Mouse (Mus musculus): ENCODE measurements at regions not wholly inside any gene's neighbourhood (a gene's known extent, or its start where the extent isn't known, plus 50 kb on each side); places are given as distances from the start of the nearest gene placed in this dataset.

- DNase-seq, result no peak
These were observed 328.9 kb downstream of the Pax1 start for GRCm38 (mm10) chr2:147690506-147691208.

GRCm38 (mm10) chr2:147688742-147689141 lies 327.0 kb downstream of the Pax1 start:
- no peak for DNase-seq

DNA sequence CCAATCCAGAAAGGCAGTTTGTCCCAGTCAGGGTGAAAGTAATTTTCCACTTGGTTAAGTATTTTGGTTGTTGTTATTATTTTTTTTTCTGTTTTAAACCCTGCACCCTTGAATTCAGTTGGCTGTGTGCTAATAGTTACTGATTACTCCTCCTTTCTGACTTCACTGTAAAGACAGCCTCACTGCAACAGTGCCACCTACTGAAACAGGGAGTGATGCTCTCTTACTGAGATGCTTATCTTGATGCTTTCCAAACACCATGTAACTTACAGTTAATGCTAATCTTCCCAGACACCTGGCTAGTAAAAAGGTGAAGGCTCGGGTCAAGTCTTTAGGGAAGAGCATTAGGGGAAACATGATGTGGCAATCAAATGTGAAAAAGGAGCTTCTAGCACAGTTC lies 294.9 kb downstream of the Pax1 start:
- no peak for DNase-seq

GRCm38 (mm10) chr2:147650229-147650628 lies 288.5 kb downstream of the Pax1 start:
- DNase-seq, result no peak

GRCm38 (mm10) chr2:147647972-147648371 lies 286.2 kb downstream of the Pax1 start:
- DNase-seq, result no peak

DNA sequence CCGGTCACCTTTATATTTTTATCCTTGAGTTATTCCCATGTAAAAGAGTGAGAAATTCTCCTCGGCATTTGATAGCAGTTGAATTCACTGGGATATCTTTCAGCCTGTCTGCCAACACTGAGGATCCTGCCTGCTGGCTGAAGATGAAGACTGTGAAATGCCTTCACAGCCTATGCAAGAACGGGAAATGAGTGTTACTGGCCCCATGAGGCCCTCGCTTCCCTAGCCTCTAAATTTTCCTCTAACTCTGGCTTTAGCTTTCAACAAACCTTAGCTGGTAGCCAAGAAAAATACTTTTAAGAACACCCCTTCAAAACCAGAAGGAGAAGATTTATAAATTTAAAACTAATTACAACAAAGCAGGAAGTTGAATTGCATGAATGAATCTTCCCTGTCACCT lies 285.8 kb downstream of the Pax1 start:
- no peak for DNase-seq

GRCm38 (mm10) chr2:147637882-147638281 lies 276.2 kb downstream of the Pax1 start:
- DNase-seq, result no peak

GRCm38 (mm10) chr2:147632737-147633136 lies 271.0 kb downstream of the Pax1 start:
- no peak for DNase-seq

- no peak for DNase-seq
These were observed 268.0 kb downstream of the Pax1 start for GRCm38 (mm10) chr2:147629716-147630115.

DNA sequence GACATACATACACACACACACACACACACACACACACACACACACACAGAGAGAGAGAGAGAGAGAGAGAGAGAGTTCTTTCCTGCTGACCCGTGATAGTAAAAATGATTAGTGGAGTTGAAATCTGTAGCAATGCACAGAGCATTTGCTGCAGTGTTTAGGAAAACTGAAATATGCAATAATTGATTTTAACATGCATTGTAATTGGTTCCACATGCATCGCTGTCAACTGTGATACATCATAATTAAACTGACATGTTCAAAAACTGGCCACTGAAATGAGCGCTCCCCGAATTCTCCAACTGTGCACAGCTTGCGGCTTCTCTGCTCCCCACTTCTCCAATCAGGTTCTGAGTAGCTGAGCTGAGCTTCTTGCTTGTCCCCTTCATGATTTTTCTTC lies 265.4 kb downstream of the Pax1 start:
- no peak for DNase-seq

GRCm38 (mm10) chr2:147623116-147623515 lies 261.4 kb downstream of the Pax1 start:
- DNase-seq, result no peak

DNA sequence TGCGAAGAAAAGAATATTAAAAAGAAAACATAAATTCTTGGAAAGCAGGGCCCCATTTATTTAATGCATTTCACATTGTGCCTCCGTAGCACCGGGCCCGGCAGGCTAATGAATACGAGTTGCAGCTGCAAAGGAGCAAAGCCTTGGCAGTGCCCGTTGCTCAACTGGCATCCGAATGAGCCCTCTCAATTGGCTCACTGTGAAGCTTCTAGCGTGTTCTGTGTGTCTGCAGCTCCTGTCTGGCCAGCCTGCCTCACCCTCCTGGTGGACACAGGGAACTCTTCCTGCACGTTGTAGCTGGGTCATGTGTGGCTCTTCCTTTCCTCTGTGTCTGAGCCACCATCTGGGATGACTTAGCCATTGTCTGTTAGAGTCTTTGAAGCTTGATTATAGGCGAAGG lies 256.1 kb downstream of the Pax1 start:
- DNase-seq, result no peak

DNA sequence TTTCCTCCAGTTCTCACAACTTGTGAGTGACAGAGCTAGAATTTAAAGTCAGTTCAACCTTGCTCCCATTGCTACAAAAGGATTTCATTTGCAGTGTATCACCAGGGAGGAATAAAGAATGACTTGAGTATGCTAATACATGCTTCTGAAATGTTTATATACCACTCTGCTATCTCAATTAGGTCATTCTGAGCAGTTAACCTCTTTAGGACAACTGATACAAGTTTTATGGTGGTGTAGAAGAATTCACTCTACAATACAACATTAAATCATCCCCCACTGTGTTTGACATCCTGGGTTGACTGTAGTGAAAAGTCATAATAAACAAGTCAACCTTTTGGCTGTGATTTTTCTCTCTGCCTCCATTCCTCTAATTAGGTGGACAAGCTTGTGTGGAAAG lies 248.6 kb downstream of the Pax1 start:
- no peak for DNase-seq

DNA sequence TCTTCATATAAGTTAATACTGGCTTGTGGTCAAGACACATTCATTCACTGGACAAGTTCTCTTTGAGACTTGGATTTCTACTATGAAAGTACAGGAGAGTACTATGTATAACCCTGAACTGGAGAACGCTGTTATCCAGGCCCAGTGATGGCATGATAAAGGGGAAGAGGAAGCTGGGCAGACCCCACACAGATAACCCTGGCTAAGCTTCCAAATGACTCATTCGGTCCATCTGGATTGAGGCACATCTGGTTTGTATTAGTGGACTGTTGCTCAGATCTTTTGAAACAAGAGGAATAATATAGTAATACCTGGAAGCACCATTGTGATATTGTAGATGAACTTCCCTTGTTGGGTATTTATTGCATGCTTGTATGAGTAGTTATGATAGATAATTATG lies 239.9 kb downstream of the Pax1 start:
- DNase-seq, result no peak

DNA sequence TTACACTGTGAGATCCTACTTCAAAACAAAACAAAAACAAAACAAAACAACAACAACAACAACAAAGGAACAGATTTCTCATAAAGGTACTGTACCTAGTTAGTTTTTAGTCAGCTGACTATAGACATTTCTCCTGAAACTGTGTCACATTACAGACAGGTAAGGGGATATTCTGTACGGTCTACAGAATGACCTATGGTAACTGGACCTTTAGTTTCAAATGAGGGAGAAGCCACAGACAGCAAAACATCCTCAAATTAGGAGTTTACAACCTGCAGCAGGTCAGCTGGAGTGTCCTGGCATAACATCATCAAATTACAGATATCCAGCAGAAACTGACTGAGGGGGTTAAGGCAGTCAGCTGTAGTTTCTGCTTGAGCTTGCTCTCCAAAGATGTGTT lies 210.7 kb downstream of the Pax1 start:
- DNase-seq, result no peak

DNA sequence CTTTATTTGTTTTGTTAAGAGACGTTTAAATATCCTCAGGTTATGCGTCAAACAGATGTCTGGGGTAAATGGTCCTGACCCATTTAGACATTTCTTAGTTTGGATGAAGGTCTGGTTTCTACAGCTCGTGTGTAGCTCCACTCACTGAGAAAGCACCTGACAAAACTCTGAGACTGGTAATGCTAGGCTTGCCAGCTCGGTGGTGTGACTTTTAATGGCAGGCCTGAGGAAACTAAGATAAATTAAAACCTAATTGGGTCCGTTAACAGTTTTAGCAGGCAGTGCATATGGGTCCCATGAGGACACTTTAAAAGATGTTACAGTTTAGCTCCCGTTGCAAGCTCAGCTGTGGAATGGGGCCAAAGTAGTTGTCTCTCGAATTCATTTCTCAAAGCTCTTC lies 199.5 kb downstream of the Pax1 start:
- no peak for DNase-seq

- DNase-seq, result no peak
These were observed 198.9 kb downstream of the Pax1 start for GRCm38 (mm10) chr2:147560426-147561155.

DNA sequence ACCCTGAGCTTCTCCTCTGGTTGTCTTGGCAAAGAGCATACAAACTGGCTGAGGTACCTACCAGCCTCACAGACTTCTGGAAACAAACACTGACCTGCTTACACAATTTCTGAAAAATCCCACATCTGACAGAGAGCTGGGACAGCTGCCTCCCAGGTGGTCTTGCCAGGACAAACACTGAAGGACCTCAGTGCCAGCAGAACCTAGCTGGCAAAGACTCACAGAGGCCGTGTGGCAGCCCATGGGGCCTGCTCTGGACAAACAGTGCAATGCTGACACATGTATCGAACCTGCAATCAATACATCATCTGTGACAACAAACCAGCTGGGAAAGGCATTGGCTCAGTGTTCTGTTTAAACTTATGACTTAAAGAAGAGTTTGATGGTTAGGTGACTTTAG lies 167.4 kb downstream of the Pax1 start:
- no peak for DNase-seq

DNA sequence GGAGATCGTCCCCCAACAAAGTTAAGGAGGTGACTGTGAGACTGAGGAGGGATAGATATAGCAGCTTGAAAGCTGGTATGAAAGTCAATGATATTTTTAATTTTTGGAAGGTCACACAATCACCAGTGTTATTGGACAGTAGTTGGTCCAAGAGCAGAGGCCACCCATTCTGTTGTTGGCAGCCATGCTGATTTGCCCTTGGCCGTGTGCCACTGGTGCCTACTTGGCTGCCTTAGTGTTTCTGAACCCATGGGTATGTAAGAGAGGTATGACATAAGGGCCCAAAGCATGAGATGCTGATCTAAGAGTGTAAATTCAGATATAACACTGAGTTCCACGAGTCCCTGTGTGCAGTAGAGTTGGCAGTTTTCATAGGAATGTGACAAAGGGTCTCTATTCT lies 153.7 kb downstream of the Pax1 start:
- no peak for DNase-seq

GRCm38 (mm10) chr2:147514748-147515147 lies 153.0 kb downstream of the Pax1 start:
- no peak for DNase-seq

DNA sequence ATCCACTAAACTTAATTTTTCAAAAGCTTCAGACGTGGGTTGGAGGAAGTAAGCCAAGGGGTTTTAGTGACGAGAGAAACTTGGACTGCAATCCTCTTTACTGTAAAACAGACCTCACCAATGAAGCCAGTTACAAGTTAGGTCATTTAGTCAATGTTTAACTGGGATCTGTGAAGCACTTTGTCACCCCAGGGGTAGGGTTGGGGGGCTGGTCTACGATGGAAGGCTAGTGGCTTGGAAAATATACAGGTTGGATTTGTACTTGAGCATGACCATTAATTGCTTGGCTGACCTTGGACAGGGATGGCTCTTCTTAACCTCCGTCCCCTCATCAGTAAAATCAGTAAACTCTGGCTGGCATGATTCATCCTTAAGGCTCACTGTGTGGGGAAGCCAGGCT lies 142.2 kb downstream of the Pax1 start:
- no peak for DNase-seq

DNA sequence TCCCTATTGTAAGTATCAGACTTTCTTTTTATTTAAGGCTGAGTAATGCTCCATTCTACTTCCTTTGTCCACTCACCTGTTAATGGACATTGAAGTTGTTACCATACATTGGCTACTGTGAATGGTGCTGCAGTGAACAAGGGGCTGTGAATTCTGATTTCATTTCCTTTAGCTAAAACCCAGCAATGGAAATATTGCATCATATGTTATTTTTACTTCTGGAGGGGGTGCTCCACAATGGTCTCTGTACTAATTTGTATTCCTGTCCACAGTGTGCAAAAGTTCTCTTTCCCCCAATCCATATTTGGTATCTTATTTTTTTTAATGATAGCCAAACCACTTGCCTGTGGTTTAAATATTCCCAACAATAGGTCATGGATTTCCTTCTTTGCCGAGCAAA lies 137.0 kb downstream of the Pax1 start:
- DNase-seq, result no peak

DNA sequence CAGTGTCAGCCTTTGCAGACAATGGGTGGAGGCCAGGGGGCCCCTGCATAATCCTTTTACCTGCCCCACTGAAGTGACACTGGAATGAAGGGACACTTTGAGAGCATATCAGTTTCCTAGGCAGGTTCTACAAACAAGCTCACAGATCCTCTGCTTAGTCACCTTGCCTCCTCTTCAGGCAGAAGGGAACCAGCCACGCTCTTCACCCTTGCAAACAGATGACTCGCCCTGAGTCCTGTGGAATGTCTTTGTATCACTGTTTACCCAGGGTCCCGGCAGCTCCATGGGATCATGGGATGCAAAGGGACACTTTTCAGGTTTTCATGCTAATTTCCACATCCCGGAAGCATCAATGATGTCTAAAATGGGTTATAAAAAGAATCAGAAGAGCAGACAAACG lies 94.2 kb downstream of the Pax1 start:
- no peak for DNase-seq

DNA sequence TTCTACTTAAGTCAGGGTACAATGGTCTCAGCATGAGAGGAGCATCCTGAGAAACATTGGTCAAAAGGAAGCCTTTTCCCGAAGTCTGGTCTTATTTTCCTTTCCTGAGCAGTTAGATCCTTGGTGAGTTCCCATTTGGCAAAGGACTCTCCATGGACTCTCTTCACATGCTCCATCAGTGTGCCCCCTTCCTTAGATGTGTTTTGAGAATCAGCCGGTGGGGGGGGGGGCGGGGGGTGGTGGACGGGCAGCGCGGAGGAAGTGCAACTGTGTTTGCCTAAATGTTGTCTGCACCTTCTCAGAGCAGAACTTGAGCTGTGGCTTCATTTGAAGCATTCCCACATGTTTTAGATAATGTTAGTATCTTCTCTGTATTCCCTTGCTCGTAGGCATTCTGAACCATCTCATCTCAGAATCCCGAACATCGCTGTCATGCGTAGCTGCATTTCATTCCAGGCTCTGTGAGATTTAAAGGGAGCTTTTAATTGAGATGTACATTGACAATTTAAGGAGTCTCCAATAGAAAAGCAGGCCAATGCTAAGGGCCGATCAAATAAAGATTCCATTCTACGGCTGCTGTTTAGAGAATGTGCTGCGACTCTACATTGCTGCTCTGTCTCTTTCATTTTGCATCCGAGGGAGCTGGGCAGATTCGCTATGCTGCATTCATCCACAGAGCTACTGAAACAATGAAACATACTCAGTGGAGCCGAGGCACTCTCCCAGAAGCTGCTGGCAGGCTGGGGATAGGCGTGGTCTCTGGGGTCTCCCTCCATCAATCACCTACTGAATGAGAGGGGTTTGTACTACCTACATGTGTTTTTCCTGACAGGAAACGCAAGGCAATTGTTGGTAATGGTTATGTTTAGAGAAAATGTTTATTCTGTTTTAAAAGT lies 92.9 kb downstream of the Pax1 start:
- DNase-seq, result no peak

All from spleen, adult 18-20 months (tissue).